Mouse (Mus musculus) bone marrow, adult 2 months (tissue): Measurements from ENCODE around the gene Itsn1.

Experiments
- CTCF ChIP-seq: fragments of 200-500 bp; IDR thresholded peaks from 2 replicates; pipeline ENCODE4 v1.5.1; 2011; ENCODE audit warnings: low read length, control low read depth; ENCODE audit not compliant: control insufficient read depth, insufficient read depth
- POLR2A ChIP-seq: fragments of 200-500 bp; IDR thresholded peaks from 2 replicates; pipeline ENCODE4 v1.6.1; 2011; ENCODE audit warnings: low read depth, mild to moderate bottlenecking, control low read depth, low read length, borderline replicate concordance; ENCODE audit not compliant: control insufficient read depth

- TF ChIP-seq CTCF: no peak
- TF ChIP-seq POLR2A: no peak
Observed at GRCm38 (mm10) chr16:91927911-91928630, 199.0 kb downstream of the Itsn1 start.
